Comparison of ENCODE assay signal across 9 mouse cellular contexts in genomic region chr5:21139505-21139904, GRCm38 (mm10). TPM values are rescaled to one million over a fixed set of nuclear protein-coding genes. Genes with fewer than 3 reads are reported as not detected.
DNase-seq lines count a peak whose midpoint lies in the region; ATAC-seq and TF ChIP-seq lines count a peak whose summit lies in the region.
"Had no signal": no experiment of that assay in that cellular context is flagged by ENCODE, and none has a peak within 500 bp of the region (broad histone marks: within the 10 kb centered on the region; RNA-seq: fewer than 3 reads in every experiment).

No protein-coding gene starts in this region.

- TF ChIP-seq RAD21 in MEL (IDR thresholded peaks at IDR 0.05; ENCODE audit: low read depth, low read length): no peak

- peak; percentile 98 for ATAC-seq in forebrain, embryonic 16.5 days
- ATAC-seq in heart, postnatal 0 days (ENCODE audit: insufficient read depth, low read depth): peak; percentile 95
- peak; percentile 91; the same call in 1 of the 2 replicates for ATAC-seq in neural tube, embryonic 14.5 days (ENCODE audit: low read depth)

- no peak overlapping the region for H3K27ac ChIP-seq in MEL (ENCODE audit: control insufficient read depth, low read depth, low read length)
- H3K27ac ChIP-seq in forebrain, embryonic 16.5 days (ENCODE audit: low read length): peak overlapping the region; percentile 4; the same call in 1 of the 2 replicates
- H3K27ac ChIP-seq in heart, postnatal 0 days (ENCODE audit: low read depth): peak overlapping the region; percentile 90
- no peak overlapping the region for H3K27ac ChIP-seq in neural tube, embryonic 14.5 days (ENCODE audit: low read depth, low read length)
- H3K27ac ChIP-seq: macrophage had no signal

- TF ChIP-seq EP300 in MEL (IDR thresholded peaks at IDR 0.05; ENCODE audit: low read depth in 1 of 2, low read length in 2 of 2): no peak
- peak; percentile 68; the same call in 1 of the 2 replicates for TF ChIP-seq EP300 in heart, postnatal 0 days (IDR thresholded peaks at IDR 0.05; ENCODE audit: low read depth)

- H3K27me3 ChIP-seq in MEL (ENCODE audit: control insufficient read depth in 1 of 2, insufficient read depth in 2 of 2, low read length in 2 of 2): peaks cover 0 to 8% of the 10 kb centered on the region in 2 experiments; a peak in 2 of 4 replicates
- H3K27me3 ChIP-seq in forebrain, embryonic 16.5 days (replicated peaks; ENCODE audit: control insufficient read depth, insufficient read depth, low read length): no peaks in the 10 kb centered on the region
- H3K27me3 ChIP-seq in heart, postnatal 0 days (ENCODE audit: control insufficient read depth, insufficient read depth, low read length): no peaks in the 10 kb centered on the region
- no peaks in the 10 kb centered on the region for H3K27me3 ChIP-seq in neural tube, embryonic 14.5 days (ENCODE audit: control insufficient read depth, insufficient read depth, low read length)

- 0 out of 4 replicates have a peak, but pooled peaks cover 0 to 3% of the 10 kb centered on the region in 2 experiments for H3K4me1 ChIP-seq in MEL (ENCODE audit: control insufficient read depth in 1 of 2, insufficient read depth in 2 of 2, low read length in 2 of 2)
- H3K4me1 ChIP-seq in forebrain, embryonic 16.5 days (replicated peaks; ENCODE audit: control insufficient read depth, insufficient read depth, low read length): peaks cover 6% of the 10 kb centered on the region; the same call in 1 of the 2 replicates
- H3K4me1 ChIP-seq in heart, postnatal 0 days (ENCODE audit: control insufficient read depth, insufficient read depth): peaks cover 23% of the 10 kb centered on the region
- H3K4me1 ChIP-seq in neural tube, embryonic 14.5 days (ENCODE audit: control insufficient read depth, insufficient read depth, low read length): no peaks in the 10 kb centered on the region

- H3K36me3 ChIP-seq in MEL (ENCODE audit: control insufficient read depth in 1 of 2, insufficient read depth in 2 of 2, low read length in 2 of 2): no peaks in the 10 kb centered on the region
- H3K36me3 ChIP-seq in forebrain, embryonic 16.5 days (ENCODE audit: control insufficient read depth, insufficient read depth): no peaks in the 10 kb centered on the region
- H3K36me3 ChIP-seq in heart, postnatal 0 days (replicated peaks; ENCODE audit: control insufficient read depth, insufficient read depth, low read length): no peaks in the 10 kb centered on the region
- H3K36me3 ChIP-seq in neural tube, embryonic 14.5 days (ENCODE audit: control insufficient read depth, insufficient read depth, low read length): no peaks in the 10 kb centered on the region

- no peak for TF ChIP-seq POLR2A in MEL (IDR thresholded peaks at IDR 0.05; ENCODE audit: control insufficient read depth in 1 of 2, insufficient read depth in 1 of 2, low read depth in 1 of 2, low read length in 2 of 2, poor library complexity in 1 of 2)

- no peaks in the 10 kb centered on the region for H3K79me2 ChIP-seq in MEL (ENCODE audit: control insufficient read depth, insufficient read depth, low read length, poor library complexity)

- H3K9ac ChIP-seq in MEL (ENCODE audit: control insufficient read depth, low read depth, low read length, poor library complexity, severe bottlenecking): no peak overlapping the region
- H3K9ac ChIP-seq in forebrain, embryonic 16.5 days (replicated peaks; ENCODE audit: low read depth, low read length): no peak overlapping the region
- no peak overlapping the region for H3K9ac ChIP-seq in heart, postnatal 0 days (replicated peaks; ENCODE audit: low read depth, low read length)
- H3K9ac ChIP-seq in neural tube, embryonic 14.5 days (replicated peaks; ENCODE audit: low read depth, low read length): no peak overlapping the region

- 27% methylated on average over 9 of the region's 9 CpGs for WGBS in forebrain, embryonic 16.5 days
- 18% methylated on average over 9 of the region's 9 CpGs for WGBS in heart, postnatal 0 days
- 54% methylated on average over 9 of the region's 9 CpGs for WGBS in neural tube, embryonic 14.5 days

- TF ChIP-seq CTCF in MEL (IDR thresholded peaks at IDR 0.05 in 2 of 3, conservative IDR thresholded peaks at IDR 0.05 in 1 of 3; ENCODE audit: control insufficient read depth in 1 of 3, insufficient read depth in 1 of 3, low read depth in 2 of 3, low read length in 3 of 3, poor library complexity in 1 of 3, severe bottlenecking in 1 of 3): no peak
- no peak; the same call in 1 of the 2 replicates for TF ChIP-seq CTCF in heart, postnatal 0 days (IDR thresholded peaks at IDR 0.05; ENCODE audit: low read depth)

- H3K4me2 ChIP-seq in forebrain, embryonic 16.5 days (ENCODE audit: low read length): peak overlapping the region; percentile 28
- peak overlapping the region; percentile 42 for H3K4me2 ChIP-seq in heart, postnatal 0 days (ENCODE audit: low read depth, low read length)
- no peak overlapping the region for H3K4me2 ChIP-seq in neural tube, embryonic 14.5 days (ENCODE audit: low read depth, low read length)

- DNase-seq in MEL (ENCODE audit: low read depth, low spot score): peak; percentile 8
- DNase-seq in adrenal gland, adult 8-10 months: peak; percentile 70
- peak; percentile 94 for DNase-seq in heart, postnatal 0 days (ENCODE audit: low spot score)
- peak; percentile 64 to 65 for DNase-seq in left cerebral cortex, adult 18-20 months (ENCODE audit: low spot score in 2 of 2)
- DNase-seq in embryo, embryonic 10.5 days (ENCODE audit: low spot score): no peak
- DNase-seq in B cell, adult 2 months: no peak

- H3K4me3 ChIP-seq in MEL (ENCODE audit: control insufficient read depth in 1 of 2, insufficient read depth in 1 of 2, low read depth in 2 of 2, low read length in 2 of 2): no peak overlapping the region
- no peak overlapping the region for H3K4me3 ChIP-seq in forebrain, embryonic 16.5 days (replicated peaks; ENCODE audit: low read length)
- 0 out of 2 replicates have a peak overlapping the region, but pooled peaks have one; percentile 2 for H3K4me3 ChIP-seq in heart, postnatal 0 days (ENCODE audit: low read depth, low read length)
- no peak overlapping the region for H3K4me3 ChIP-seq in neural tube, embryonic 14.5 days (ENCODE audit: low read depth, low read length)

- H3K9me3 ChIP-seq in MEL (replicated peaks; ENCODE audit: insufficient read depth, low read length): no peaks in the 10 kb centered on the region
- H3K9me3 ChIP-seq in forebrain, embryonic 16.5 days (ENCODE audit: control insufficient read depth, low read length): no peaks in the 10 kb centered on the region
- H3K9me3 ChIP-seq in heart, postnatal 0 days (replicated peaks; ENCODE audit: control insufficient read depth, low read length): no peaks in the 10 kb centered on the region
- H3K9me3 ChIP-seq in neural tube, embryonic 14.5 days (ENCODE audit: control insufficient read depth, low read length): no peaks in the 10 kb centered on the region

TF ChIP-seq in MEL, 35 proteins besides CTCF, POLR2A, EP300 and RAD21:
- peak; percentile 21; the same call in 1 of the 2 replicates for TF ChIP-seq USF1 (IDR thresholded peaks at IDR 0.05; ENCODE audit: low read depth, low read length)
- no peak for TF ChIP-seq ZC3H11A (IDR thresholded peaks at IDR 0.05; ENCODE audit: low read depth, low read length)
TF ChIP-seq in MEL: peak in this region for 1.

RNA-seq across cellular contexts. Expression of gene Gsap, which starts 46.5 kb away (rescaled TPM):
- 0.13 and 0.19 TPM in 2 replicates for total RNA-seq in MEL (2012; rRNA removed)
- polyA plus RNA-seq in MEL (2012; ENCODE audit: insufficient read depth in 1 of 2, insufficient read length in 2 of 2, low read depth in 1 of 2, low replicate concordance in 2 of 2, missing spikeins in 1 of 2): under 1 TPM in 1 of 2 experiments, not detected in 1; 0.22 TPM
- 10 to 100 TPM in 2 of 4 experiments, 1 to 10 TPM in 2; 5.7 to 13.5 (median 9.9) TPM for total RNA-seq in adrenal gland, adult 8-10 months (2022)
- 11.2 and 11.9 TPM in 2 replicates for polyA plus RNA-seq in forebrain, embryonic 16.5 days (2015; fragmentation: Nextera tagmentation; extraction: Ambion mirVana)
- 2.0 and 2.8 TPM in 2 replicates for total RNA-seq in heart, postnatal 0 days (2014; rRNA removed; ENCODE audit: low replicate concordance)
- polyA plus RNA-seq in heart, postnatal 0 days (2015; fragmentation: Nextera tagmentation; extraction: Ambion mirVana): 0.99 and 1.4 TPM in 2 replicates
- 1 to 10 TPM; 4.4 to 5.1 TPM for total RNA-seq in left cerebral cortex, adult 18-20 months (2021)
- 9.7 and 16.3 TPM in 2 replicates for polyA plus RNA-seq in neural tube, embryonic 14.5 days (2014; fragmentation: Nextera tagmentation; extraction: Ambion mirVana)

Comparison
In these comparisons a context has a peak if more than half of its experiments do, and no peak if none do; other contexts are left out.
1. DNase-seq: peak in MEL (single experiment), adrenal gland, adult 8-10 months (single experiment), heart, postnatal 0 days (single experiment) and left cerebral cortex, adult 18-20 months (2 of 2); none in embryo, embryonic 10.5 days (single experiment) and B cell, adult 2 months (0 of 2).
2. H3K27ac ChIP-seq: peak in forebrain, embryonic 16.5 days (single experiment) and heart, postnatal 0 days (single experiment); none in MEL (single experiment) and neural tube, embryonic 14.5 days (single experiment).
3. Peak in every context shown above with its lines, with median percentiles within 50 percentile points of each other: ATAC-seq.